Mouse (Mus musculus): ENCODE measurements around the gene Wdr41. TPM values are rescaled to one million over a fixed set of nuclear protein-coding genes. Genes with fewer than 3 reads are reported as not detected.

Gene Wdr41
- total RNA-seq (2021) = 10 to 100 TPM; 22.8 to 23.2 TPM
- long read RNA-seq, experiment 1, partial matches to known transcripts = 3 of 12 reads
- long read RNA-seq, experiment 1, other reads (novel, unspliced or antisense) = 9 of 12 reads
- long read RNA-seq, experiment 2, partial matches to known transcripts = 1 of 12 reads
- long read RNA-seq, experiment 2, other reads (novel, unspliced or antisense) = 11 of 12 reads

GRCm38 (mm10) chr13:94976219-94977186 lies at the start of gene Wdr41:
Gene Wdr41 (plus strand): TSS chr13:94976344.
- Histone ChIP-seq H3K27ac (peak within 1 kb of the TSS; percentile 99), H3K4me3 (peak within 1 kb of the TSS; percentile 60)
- peak; percentile 96 for TF ChIP-seq CTCF (conservative IDR thresholded peaks at IDR 0.05)

GRCm38 (mm10) chr13:94928086-94928485 lies 48.1 kb upstream of the Wdr41 start:
- DNase-seq (ENCODE audit: low spot score in 2 of 2) = no peak
- H3K27ac ChIP-seq = no peak overlapping the region
- H3K4me3 ChIP-seq = no peak overlapping the region
- TF ChIP-seq CTCF (conservative IDR thresholded peaks at IDR 0.05) = no peak

More at GRCm38 (mm10) chr13:94976219-94977186, at the start of gene Wdr41:
- DNase-seq (ENCODE audit: low spot score in 2 of 2) = peak; percentile 86 to 92

DNA sequence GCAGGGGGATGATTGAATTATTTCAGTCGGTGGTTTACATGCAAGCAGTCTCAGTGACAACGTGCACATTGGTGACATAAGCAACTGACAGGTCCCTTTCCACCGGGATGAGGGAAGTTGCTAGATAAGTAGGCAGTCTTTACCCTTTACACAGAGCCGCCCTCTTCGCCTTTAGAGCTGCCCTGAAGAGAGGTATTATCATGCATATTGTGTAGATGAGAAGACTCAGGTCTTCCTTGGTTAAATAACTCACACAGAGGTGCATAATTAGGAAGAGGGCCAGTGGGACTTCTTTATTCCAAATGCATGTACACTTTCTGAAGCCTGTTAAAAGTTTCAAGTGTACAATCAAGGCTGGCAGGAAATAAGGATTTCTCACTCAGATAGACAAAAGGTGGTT lies 37.7 kb upstream of the Wdr41 start:
- Histone ChIP-seq H3K4me3 (no peak overlapping the region), H3K27ac (no peak overlapping the region)
- DNase-seq (ENCODE audit: low spot score in 2 of 2) = no peak
- TF ChIP-seq CTCF (conservative IDR thresholded peaks at IDR 0.05) = no peak

DNA sequence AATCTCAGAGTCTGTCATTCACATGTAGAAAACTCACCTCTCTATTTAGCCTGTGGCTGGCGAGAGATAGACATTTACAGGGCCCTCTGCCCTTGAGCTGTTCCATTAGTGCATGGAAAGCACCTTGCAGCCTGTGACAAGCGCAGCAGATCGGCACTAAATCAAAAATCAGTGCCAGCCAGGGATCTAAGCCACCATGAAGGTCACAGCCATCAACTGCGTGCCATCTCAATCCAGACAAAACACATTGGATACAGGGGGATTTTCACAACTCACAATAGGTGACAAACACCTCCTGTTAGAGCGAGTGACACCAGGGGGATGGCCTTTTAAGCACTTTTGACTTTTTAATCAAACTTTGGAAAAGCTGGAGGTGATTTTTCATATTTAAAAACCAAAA lies 36.0 kb upstream of the Wdr41 start:
- DNase-seq (ENCODE audit: low spot score in 2 of 2) = no peak
- H3K4me3 ChIP-seq = no peak overlapping the region
- no peak overlapping the region for H3K27ac ChIP-seq
- TF ChIP-seq CTCF (conservative IDR thresholded peaks at IDR 0.05) = no peak

DNA sequence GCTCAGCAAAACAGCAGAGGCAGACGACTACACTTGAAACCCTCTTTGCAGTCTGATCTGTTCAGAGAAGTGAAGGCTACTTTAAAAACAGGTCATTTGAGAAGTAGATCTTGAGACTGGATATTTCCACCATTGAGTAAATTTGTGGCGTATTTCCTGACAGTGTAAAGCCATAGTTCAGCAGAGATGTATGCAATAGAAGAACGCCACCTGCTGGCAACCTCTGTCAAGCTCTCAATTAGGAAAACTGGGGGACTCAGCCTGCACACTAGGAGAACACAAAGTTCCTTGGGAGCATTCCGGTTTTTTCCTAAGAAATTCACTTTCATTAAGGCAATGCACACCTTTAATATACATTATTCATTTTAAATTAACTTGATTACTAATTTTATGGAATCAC lies 34.9 kb upstream of the Wdr41 start:
- TF ChIP-seq CTCF (conservative IDR thresholded peaks at IDR 0.05) = peak; percentile 95
- DNase-seq (ENCODE audit: low spot score in 2 of 2) = peak; percentile 61 to 75
- Histone ChIP-seq H3K4me3 (no peak overlapping the region), H3K27ac (no peak overlapping the region)

DNA sequence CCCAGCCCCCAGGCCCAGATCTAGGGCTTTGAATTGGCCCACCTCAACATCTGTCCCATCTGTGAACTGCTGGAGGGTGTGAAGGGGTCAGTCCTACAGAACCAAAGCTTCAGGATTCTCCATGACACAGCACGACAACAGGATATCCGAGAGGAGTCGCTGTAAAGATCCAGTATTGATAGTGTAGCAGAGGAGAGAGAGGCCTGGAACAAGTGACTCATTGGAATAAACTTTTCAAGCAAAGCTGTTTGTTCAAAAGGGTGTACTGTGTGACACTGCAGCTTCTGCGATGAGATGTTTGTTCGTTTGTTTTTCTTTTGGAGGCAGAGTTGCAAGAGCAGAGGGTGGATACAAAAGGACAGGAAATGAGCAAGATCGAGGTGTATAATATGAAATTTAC lies 20.2 kb upstream of the Wdr41 start:
- TF ChIP-seq CTCF (conservative IDR thresholded peaks at IDR 0.05) = no peak
- Histone ChIP-seq H3K27ac (no peak overlapping the region), H3K4me3 (no peak overlapping the region)
- DNase-seq (ENCODE audit: low spot score in 2 of 2) = no peak

DNA sequence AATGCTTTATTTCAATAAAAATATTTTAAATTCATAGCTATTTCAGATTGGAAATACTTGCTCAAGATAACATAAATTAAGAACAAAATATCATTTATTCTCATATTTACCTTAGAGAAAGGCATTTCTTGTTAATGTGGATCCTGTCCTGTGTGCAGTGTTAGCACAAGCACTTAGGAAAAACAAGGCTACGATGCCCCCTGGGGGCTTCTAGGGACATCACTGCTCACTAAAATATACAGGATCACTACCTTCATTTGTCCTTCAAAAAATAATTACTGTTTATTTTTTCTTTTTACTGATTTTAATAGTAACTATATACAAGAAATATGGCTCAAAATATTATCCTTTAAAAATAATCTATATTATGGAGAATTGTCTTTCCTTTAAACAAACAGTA lies 18.2 kb upstream of the Wdr41 start:
- DNase-seq (ENCODE audit: low spot score in 2 of 2) = no peak
- Histone ChIP-seq H3K27ac (no peak overlapping the region), H3K4me3 (no peak overlapping the region)
- TF ChIP-seq CTCF (conservative IDR thresholded peaks at IDR 0.05) = peak; percentile 77

- H3K27ac ChIP-seq = no peak overlapping the region
- no peak overlapping the region for H3K4me3 ChIP-seq
- no peak for DNase-seq (ENCODE audit: low spot score in 2 of 2)
- TF ChIP-seq CTCF (conservative IDR thresholded peaks at IDR 0.05) = no peak
These were observed 6.1 kb upstream of the Wdr41 start for GRCm38 (mm10) chr13:94969992-94970553.

- H3K4me3 ChIP-seq = peak overlapping the region; percentile 60
- H3K27ac ChIP-seq = peak overlapping the region; percentile 99
- no peak for DNase-seq (ENCODE audit: low spot score in 2 of 2)
- no peak for TF ChIP-seq CTCF (conservative IDR thresholded peaks at IDR 0.05)
These were observed 321 bp upstream of the Wdr41 start for GRCm38 (mm10) chr13:94975828-94976218.

DNA sequence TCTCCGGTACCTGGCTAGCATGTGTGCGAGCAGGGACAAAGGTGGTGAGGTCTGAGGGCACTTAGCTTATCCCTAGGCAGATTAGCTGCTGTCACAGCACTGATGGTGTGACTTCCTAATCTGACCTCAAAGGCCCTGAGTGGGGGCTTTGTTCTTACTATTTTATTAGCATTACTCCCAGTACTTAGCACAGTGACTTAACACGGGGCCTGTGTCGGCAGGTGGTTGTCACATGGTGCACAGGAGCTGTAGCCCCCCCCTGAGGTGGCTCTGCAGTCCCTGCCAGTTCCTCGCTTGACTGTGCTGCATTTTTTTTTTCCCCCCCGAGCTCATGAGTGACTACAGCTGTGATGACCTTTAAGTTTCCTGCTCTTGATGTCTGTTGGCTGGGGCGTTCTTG lies 2.9 kb downstream of the Wdr41 start:
- TF ChIP-seq CTCF (conservative IDR thresholded peaks at IDR 0.05) = no peak
- Histone ChIP-seq H3K4me3 (no peak overlapping the region), H3K27ac (no peak overlapping the region)
- DNase-seq (ENCODE audit: low spot score in 2 of 2) = no peak

DNA sequence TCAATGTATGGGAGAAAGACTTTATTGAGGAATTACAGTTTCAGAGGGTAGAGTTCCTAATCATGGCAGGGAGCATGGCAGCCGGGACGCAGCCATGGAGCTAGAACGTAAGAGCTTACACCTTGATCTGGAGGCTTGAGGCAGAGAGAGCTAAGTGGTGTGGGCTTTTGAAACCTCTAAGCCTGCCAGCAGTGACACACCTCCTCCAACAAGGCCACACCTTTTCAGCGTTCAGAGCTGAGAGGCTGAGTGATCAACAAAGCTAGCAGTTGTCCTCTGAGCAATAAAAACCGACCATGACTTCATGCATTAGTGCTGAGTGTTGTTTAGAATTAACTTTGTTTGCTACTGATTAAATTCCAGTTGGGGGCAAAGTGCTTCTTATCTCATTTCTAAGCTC lies 14.4 kb downstream of the Wdr41 start:
- no peak for DNase-seq (ENCODE audit: low spot score in 2 of 2)
- TF ChIP-seq CTCF (conservative IDR thresholded peaks at IDR 0.05) = no peak
- H3K4me3 ChIP-seq = no peak overlapping the region

GRCm38 (mm10) chr13:95007281-95007680 lies 31.1 kb downstream of the Wdr41 start:
- Histone ChIP-seq H3K27ac (no peak overlapping the region), H3K4me3 (no peak overlapping the region)
- no peak for DNase-seq (ENCODE audit: low spot score in 2 of 2)
- no peak for TF ChIP-seq CTCF (conservative IDR thresholded peaks at IDR 0.05)

More for the DNA sequence above, 14.4 kb downstream of the Wdr41 start:
- no peak overlapping the region for H3K27ac ChIP-seq

DNA sequence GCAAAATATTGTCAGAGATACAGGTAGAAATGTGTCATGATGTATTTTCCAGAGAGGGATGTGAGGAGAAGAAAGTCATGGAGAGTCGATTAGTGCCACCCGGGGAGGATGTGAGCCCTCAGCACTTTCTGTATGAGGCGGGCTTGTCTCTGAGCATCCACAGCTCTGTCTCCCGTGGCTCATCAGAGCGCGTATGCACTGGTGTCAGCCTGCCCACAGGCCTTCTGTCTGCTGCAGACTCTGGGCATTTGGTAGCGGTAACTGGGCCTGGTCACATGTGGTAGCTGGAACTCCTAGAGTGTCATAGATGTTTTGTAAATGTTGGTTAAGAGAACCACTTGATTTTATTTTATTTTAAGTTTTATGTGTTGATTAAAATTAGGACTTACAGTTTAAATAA lies 33.1 kb downstream of the Wdr41 start:
- TF ChIP-seq CTCF (conservative IDR thresholded peaks at IDR 0.05) = no peak
- peak overlapping the region; percentile 51; the same call in 1 of the 2 replicates for H3K27ac ChIP-seq
- no peak overlapping the region for H3K4me3 ChIP-seq
- DNase-seq (ENCODE audit: low spot score in 2 of 2) = peak; percentile 55 to 58
